Mouse (Mus musculus): ENCODE measurements at regions not wholly inside any gene's neighbourhood (a gene's known extent, or its start where the extent isn't known, plus 50 kb on each side); places are given as distances from the start of the nearest gene placed in this dataset.

GRCm38 (mm10) chr2:75019459-75019858 is 193.9 kb downstream of the Mtx2 start:
- TF ChIP-seq GATA1 (IDR thresholded peaks at IDR 0.05; ENCODE audit: low read length) (no peak), TAL1 (IDR thresholded peaks at IDR 0.05; ENCODE audit: low read length) (no peak)

Measured in erythroblast, embryonic 14.5 days (primary cell).